Mouse (Mus musculus) layer of hippocampus, postnatal 14 days (tissue): ENCODE measurements around the gene Chp2. TPM values are rescaled to one million over a fixed set of nuclear protein-coding genes. Genes with fewer than 3 reads are reported as not detected.
A peak's percentile ranks its signal among the peaks of the same experiment; 100 is the strongest.

Experiments
- DNase-seq, 2 experiments: peaks; one replicate each; pipeline ENCODE4 v3.0.0; 2021 to 2022; ENCODE audit warnings: low spot score in 2 of 2, mixed read lengths in 1 of 2
- long read RNA-seq, 2 experiments: library from polyadenylated mRNA; stranded (forward); transcript quantifications; one replicate each; pipeline ENCODE4 v2.0.0; 2021
- total RNA-seq, 2 experiments: library from RNA; stranded (reverse); gene quantifications; 2 replicates each; pipeline ENCODE4 v1.2.3; 2021

The Chp2 gene
- total RNA-seq: 1 to 10 TPM; 2.4 to 2.7 TPM
- long read RNA-seq, experiment 1, partial matches to known transcripts: 0 of 1 reads
- long read RNA-seq, experiment 1, other reads (novel, unspliced or antisense): 0 of 1 reads
- long read RNA-seq, experiment 2, partial matches to known transcripts: 0 of 3 reads
- long read RNA-seq, experiment 2, other reads (novel, unspliced or antisense): 0 of 3 reads

DNA sequence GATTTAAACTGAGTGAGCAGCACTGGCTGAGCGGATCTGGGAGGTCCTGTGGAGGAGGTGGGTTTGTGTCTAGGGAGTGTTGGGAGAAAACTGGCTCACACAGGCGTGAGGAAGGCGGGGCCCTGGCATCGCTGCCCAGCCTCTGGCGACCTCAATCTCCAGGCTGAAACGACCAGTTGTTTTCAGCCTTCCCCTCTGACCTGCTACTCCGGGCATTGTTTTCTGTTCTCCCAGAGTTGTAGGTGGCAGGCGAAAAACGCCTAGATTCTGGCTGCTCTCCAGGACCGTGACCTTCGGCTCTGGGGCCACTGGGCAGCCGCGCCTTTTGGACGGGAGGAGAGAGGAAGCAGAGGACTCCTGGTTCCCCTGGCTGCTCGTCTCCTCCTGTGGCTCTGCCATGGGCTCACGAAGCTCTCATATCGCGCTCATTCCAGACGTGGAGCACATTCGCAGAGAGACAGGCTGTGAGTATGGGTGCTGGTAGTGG, at the start of gene Chp2:
TSS of gene Chp2 (plus strand) at position 182 of the 487 bp plus-strand sequence.
- DNase-seq: no peak

GRCm38 (mm10) chr7:122170705-122171104, 48.6 kb upstream of the Chp2 start:
- no peak for DNase-seq

- no peak for DNase-seq
Observed at GRCm38 (mm10) chr7:122171613-122172012, 47.7 kb upstream of the Chp2 start.

DNA sequence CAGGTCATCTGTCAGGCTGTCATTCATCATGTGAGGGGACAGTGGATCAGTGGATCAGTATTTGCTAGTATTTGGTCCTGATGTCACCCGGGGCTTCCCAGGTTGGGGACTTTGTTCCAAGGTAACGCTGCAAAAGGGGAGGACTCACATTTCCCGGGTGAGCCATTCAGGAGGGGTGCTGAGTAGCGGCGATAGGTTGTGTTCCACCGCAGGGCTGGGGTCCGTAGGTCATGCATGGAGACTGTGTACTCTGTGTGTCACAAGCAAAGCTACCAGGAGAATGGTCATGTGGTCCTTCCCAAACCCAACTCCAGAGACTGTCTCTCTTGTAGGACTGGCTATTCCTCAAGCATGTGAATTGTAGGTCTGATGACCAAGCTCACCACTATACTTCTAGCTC, 38.6 kb upstream of the Chp2 start:
- no peak for DNase-seq

- DNase-seq: no peak
Observed at GRCm38 (mm10) chr7:122184569-122184968, 34.7 kb upstream of the Chp2 start.

- DNase-seq: no peak
Observed at GRCm38 (mm10) chr7:122186043-122186442, 33.3 kb upstream of the Chp2 start, which contains the start of gene Ern2. TSS of gene Ern2 (minus strand) at chr7:122186207.

DNA sequence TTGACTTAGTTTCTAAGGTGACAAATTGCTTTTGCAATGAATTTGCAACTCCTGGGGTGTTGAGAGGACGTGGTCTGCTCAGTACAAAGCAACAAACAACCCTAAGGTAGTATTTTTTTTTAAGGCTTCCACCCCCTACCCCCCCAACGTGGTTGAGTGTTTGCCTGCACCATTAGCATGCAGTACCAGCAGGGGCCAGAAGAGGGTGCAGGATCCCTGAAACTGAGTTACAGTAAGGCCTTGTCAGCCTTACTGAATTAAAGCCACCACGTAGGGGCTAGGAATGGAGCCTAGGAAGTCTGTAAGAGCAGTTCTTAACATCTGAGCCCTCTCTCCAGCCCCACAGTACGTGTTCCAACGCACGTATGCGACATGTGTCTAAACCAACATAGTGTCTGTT, 29.8 kb upstream of the Chp2 start:
- DNase-seq: peak; percentile 14 to 22

DNA sequence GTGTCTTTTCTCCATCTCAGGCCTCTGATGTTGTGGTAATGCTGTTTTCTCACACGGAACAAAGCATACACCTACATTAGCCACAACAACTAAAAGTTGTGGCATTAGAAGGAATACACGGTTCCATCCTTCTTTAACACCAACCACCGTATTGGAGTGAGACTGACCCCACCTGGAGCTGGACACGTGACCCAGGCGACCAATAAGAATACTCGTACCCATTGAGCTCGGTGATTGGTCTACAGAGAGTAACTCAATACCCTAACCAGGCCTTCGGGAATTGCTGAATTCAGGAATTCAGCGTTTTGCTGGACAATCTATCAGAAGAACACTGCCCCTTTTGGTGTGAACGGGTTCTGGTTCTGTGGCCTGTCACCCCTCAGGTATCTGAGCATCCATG, 28.2 kb upstream of the Chp2 start:
- DNase-seq: no peak

GRCm38 (mm10) chr7:122193919-122194318, 25.4 kb upstream of the Chp2 start:
- no peak for DNase-seq

GRCm38 (mm10) chr7:122196771-122197170, 22.5 kb upstream of the Chp2 start:
- DNase-seq: no peak

DNA sequence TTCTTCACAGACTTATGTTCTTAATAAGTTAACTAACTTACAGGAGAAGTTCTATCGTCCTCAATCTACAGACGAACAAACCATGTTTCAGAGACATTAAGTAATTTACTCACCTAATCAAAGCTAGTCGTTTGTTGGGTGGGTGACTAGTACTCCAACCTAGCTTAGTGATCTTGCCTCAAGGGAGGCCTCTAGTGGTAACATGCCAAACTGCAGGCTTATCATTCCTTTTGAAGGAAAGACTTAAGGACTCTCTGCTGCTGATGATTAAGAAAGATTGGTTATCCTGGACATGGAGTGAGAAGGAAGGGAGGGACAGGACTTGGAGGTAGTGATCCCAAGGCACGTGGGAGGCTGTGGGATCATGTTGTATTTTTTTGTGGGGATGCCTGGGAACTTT, 22.0 kb upstream of the Chp2 start:
- DNase-seq: peak in 1 of 2 experiments; percentile 55

DNA sequence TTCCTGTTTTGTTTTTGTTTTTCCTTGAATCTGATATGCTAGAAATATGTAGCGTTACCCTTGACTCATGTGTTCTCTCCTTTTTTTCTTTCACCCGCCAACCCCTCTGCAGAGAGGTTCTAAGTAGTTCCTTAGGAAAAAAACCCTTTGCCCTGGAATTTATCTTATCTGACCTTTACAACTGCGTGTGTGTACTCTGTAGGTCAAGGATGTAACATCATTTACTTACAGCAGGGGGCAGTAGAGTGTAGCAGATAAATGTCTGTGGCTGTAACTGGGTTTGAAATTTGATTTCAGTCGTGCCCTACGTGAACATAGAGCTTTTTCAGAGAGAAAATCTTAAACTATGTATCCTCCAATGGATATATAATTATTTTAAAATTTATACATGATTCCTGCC, 20.0 kb upstream of the Chp2 start:
- peak in 1 of 2 experiments; percentile 65 for DNase-seq

DNA sequence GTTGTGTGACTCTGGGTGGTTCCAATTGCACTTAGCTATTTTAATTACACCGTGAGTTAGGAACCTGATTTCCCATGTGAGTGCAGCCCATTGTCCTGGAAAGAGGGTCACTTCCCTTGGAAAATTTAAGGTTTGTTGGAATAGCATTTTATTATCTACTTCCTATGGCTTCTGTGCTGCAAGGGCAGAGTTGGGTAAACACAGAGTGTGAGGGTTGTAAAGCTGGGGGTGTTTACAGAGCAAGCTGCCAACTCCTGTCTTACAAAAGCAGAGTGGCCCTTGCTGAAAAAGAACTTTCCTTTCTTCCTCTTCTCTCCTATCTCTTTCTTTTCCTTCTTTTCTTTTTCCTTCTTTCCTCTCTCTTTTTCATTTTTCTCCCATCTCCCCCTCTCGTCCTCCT, 15.4 kb upstream of the Chp2 start:
- DNase-seq: no peak

DNA sequence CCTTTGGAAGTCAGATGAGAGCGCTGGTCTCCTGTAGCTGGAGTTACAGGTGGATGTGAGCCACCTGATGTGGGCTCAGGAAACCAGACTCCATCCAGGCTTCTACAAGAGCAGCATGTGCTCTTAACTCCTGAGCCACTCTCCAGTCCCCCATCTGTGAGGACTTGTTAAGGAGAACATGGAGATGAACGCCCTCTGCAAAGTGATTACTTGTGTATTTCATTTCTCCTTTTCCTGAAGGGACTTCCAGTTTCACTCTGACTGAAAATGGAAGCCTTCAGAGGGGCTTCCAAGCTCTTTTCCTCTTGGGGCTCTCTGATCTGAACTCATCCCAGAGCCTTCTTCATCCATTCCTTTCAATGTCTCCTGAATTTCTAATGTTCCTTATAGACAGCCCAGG, 13.2 kb upstream of the Chp2 start:
- no peak for DNase-seq

DNA sequence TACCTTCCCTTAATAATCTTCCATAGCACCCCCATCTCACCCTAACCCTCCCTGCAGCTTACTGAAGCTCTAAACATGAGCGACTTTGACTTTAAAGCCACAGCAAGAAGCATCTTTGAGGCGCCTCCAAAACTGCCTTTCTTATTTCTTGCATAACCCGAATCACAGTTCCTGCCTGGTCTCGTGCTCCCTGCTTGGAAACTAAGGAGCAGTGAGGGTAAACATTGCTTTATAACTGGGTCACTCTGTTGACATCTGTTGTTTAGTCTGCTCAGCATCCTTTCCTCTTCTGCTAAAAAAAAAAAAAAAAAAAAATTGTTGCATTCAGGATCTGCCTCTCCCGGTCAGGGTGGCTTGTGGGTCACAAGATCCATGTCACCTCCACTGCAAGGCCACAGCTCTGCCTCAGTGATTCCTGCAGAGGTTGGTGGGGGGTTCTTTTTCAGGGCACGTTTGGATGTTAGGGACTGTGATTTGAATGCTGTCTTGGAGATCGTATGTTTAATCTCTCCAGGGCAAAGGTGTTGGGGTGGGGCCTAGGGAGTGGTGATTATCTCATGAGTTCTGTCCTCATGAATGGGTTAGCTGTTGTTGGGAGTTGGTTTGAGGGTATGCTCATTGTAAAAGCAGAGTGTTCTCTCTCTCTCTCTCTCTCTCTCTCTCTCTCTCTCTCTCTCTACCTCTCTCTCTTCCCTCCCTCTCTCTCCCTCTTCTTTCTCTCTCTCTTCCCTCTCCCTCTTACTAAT, 10.8 kb upstream of the Chp2 start:
- DNase-seq: no peak

DNA sequence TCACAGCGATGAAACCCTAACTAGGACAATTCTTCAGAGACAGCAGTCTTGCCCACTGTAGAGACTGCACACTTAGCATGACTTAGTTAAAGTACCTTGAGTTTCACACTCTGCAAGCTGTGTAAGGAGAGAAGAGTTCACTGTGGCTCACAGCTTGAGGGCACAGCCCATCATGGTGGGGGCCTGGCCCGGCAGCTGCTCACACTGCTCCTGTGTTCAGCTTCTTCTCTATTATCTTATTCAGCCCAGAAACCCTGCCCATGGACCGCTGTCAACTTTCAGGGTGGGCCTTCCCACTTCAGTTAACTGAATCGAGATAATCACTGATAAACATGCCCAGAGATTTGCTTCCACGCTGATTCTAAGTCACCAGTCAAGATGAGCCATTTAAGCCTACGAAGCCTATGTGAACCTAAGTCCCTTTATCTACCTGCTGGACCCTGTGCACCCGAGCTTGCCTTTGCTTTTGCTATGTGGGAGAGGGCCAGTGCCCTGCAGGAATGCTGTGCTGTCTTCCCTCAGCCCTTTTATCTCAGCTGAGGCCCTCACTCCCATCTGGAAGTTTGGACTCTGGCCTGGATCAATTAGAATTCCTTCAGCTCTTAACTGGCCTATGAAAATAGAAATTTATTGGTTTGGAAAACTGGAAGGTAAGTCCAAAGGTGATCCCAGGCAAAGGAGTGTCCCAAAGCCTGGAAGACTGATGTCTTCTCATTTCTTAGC, 6.9 kb downstream of the Chp2 start:
- no peak for DNase-seq

- DNase-seq: no peak
Observed at GRCm38 (mm10) chr7:122226744-122227143, 7.4 kb downstream of the Chp2 start.

DNA sequence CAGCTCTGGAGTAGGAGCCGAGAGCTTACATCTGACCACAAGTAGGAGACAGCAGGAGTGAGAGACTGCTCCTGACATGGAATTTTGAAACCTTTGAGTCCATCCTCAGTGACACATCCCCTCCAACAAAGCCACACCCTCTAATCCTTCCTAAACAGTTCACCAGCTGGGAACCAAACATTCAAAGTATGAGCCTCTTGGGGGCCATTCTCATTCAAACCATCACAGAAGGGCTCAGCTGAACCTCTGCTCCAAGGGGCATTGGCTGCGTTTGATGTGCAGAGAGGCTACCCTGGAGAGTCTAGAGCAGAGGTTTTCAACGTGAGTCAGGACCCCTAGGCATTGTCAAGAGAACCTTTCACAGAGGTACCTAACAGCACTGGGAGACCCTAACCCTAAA, 10.0 kb downstream of the Chp2 start:
- DNase-seq: no peak

DNA sequence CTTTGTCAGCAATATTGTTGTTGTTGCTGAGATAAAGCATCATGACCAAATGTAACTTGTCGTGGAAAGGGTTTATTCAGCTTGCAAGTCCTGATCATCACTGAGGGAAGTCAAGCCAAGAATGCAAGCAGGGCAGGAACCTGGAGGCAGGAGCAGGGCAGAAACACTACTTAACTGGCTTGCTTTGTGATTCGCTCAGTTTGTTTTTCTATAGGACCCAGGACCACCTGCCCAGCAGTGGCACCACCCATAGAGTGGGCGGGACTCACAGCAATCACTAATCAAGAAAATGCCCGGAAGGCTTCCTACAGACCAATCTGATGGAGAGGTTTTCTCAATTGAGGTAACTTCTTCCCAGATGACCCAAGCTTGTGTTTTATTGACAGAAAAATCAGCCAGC, 10.6 kb downstream of the Chp2 start:
- DNase-seq: no peak

GRCm38 (mm10) chr7:122230866-122231265, 11.6 kb downstream of the Chp2 start:
- DNase-seq: no peak

DNA sequence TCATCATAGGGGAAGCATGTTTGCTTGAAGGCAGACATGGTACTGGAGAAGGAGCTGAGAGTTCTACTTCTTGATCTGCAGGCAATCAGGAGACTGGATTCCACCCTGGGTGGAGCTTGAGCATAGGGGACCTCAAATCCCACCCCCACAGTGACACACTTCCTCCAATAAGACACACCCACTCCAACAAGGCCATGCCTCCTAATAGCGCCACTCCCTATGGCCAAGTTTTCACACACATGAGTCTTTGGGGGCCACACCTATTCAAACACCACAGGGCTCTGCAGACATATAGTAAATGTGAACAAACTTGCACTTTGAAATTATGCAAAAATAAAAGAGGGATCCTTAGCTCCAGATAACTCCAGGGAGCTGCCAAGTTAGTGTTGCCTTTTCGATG, 19.6 kb downstream of the Chp2 start:
- no peak for DNase-seq
